Mouse (Mus musculus) retina, postnatal 7 days (tissue): ENCODE data around the gene Sept12.

Experiments
- DNase-seq: peaks from one replicate; pipeline ENCODE4 v3.0.0-alpha.2; 2012; ENCODE audit warnings: low read depth, low spot score

Sept12 gene

DNA sequence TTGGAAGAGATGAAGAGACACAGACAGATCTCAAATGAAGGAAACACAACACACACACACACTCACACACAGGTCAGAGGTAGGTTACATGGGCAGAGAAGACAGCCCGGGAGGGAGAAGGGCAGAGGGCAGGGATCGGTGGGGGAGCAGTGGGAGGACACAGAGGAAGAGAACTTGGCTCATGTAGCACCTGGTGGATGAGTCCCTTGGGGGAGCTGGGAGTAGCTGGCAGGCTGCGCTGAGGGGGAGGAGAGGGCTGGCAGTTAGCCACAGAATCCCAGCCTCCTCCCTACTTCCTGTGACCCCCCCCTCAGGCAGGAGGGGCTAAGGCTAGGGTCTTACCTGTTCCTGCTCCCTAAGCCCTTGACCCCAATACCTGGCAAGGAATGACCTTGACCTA lies at the start of gene Sept12:
Gene Sept12, minus strand, starts transcription at position 300 of the 400 bp plus-strand sequence.
- no peak for DNase-seq

GRCm38 (mm10) chr16:5045322-5045721 lies 47.7 kb upstream of the Sept12 start:
- DNase-seq, result no peak

DNA sequence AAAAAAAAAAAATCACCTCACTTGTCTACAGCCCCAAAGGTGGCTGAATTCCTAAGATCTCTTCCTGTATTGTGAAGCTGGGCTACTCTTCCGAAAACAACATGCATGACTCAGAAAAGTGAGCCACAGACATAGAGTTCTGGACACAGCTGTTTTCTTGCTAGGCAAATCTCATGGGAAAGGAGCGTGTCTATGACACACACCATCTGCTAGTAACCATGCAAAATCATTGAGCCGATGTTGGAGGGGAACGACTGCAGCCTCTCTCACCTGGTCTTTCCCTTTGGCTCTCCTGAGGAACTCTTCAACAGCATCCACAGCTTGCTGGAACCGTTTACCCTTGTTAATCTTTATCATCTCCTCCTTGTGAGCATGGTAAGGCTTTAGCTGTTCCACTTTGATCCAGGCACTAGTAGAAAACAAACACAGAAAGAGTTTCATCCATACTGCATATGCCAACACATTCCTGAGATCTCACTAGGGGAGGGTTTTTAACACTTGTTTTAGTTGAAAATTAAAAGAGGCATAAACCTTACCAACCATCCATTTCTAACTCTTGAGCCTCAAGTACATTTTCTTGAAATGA lies 39.1 kb upstream of the Sept12 start:
- no peak for DNase-seq

- no peak for DNase-seq
Measured at GRCm38 (mm10) chr16:5035591-5035990, 37.9 kb upstream of the Sept12 start.

DNA sequence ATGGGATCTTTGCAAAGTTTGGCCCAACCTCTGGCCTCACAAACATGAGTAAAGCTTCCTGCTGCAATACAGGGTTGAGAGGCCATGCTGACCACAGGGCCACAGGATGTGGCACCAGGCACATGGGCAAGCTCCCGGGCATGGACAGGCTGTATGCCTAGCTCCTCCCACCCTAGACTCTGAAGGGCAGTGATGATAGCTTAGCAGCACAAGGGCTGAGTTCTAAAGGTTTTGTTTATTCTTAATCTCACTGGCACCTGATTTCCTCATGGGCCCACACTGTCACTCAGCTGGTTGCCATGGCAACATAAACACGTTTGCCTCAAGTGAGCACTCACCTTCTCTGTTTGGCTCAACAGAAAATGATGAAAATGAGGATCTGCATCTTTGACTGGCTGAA lies 32.2 kb upstream of the Sept12 start:
- no peak for DNase-seq

GRCm38 (mm10) chr16:5024021-5024420 lies 26.4 kb upstream of the Sept12 start:
- DNase-seq, result no peak

DNA sequence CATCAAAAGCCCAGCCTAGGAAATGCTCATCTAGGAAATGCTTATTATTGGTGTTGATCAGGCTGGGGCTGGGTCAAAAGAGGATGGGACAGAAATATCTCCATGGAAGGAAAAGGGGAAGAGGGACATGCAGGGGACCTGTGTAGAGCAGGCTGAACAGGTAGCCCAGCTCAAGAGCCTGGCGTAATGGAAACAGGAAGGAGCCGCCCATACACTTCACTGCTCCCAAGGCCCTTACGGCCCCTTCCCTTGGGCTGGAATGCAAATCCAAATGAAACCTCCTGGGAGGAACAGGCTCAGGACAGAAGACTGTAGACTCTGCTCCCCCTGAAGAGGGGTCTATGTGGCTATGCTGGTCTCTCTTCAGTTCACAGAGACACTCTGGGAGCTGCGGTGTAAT lies 16.9 kb upstream of the Sept12 start:
- no peak for DNase-seq

DNA sequence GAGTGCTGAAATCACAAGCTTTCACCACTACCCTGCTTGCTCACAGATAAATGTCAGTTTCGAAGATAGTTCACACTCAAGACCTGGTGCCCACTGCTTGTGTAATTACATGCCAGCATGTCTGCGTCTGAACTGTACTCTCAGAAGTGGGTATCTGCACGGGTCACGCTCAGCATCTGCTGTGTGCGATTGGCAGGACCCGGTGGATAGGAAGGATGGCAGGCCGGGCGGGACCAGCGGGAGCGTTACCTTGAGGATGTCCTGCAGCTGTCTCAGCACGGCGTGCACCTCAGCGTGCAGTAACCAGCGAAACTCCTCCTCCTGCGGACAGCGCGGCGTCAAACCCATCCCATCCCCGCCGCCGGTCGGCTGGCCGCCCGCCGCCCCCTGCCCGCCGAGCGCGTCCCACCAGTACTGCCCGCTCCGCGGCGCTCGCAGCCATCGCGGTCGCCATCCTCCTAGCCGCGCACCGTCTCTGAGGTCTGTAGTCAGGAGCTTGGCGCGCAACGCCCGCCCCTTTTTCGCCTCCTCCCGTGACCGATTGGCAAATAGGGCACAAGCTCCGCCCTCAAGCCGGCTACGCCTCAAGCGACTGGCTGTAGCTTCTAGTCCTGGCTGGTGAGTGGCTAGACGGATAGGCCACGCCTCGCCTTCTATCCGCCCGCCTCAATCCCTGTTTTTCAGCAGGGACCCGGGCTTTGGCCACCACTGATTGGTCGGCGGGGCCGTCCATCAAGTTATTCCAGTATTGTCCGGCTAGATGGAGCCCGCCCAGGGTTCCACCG lies 15.6 kb upstream of the Sept12 start, which contains the start of gene Rogdi:
Gene Rogdi, minus strand, starts transcription at position 500 of the 785 bp plus-strand sequence.
- DNase-seq, result peak; percentile 99

DNA sequence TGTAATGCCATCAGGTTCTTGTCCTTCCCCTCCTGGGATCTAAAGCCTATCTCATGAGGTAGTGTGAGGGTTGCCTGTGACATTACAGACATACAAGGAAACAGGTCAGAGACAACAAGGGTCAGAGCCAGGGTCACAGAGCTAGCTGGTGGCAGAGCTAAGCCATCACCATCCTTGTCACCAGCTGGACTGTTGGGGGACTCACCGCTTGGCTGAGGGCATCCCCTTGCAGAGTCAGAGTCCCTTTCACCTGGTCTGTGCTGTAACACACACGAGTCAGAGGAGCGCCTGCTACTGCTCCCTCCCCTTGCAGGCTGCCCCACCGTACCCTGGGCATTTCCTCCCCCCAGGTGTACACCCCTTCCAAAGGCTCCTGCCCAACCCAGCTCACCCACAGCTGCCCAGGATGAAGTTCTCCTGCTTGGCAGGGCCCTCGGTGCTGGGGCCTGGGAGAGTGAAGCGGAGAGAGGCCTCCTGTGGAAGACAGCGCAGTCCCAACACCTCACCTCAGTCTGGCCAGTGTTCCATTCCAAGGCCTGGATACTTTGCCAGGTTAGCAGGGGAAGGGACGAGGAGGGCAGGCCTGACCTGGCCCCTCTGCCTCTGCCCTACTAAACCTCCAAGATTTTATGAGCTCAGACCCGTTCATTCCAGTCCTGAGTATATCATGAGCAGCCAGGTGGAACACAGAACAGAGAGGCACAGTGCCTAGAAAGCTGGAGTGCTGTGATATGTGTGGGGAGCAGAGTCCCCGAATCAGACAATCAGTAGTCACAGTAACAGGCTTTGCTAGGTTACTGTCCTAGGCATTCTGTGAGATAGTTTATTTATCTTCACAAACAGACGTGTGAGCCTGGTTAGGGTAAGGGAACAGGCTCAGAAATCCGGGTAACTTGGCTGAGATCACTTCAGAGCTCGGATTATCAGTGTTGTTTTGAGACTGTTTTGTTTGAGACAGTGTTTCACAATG lies 14.7 kb upstream of the Sept12 start:
- DNase-seq, result no peak

- no peak for DNase-seq
Measured at GRCm38 (mm10) chr16:5011285-5011684, 13.6 kb upstream of the Sept12 start.

GRCm38 (mm10) chr16:5010371-5010935 lies 12.8 kb upstream of the Sept12 start:
- DNase-seq, result peak; percentile 13

GRCm38 (mm10) chr16:5008076-5008475 lies 10.4 kb upstream of the Sept12 start:
- no peak for DNase-seq

- no peak for DNase-seq
Measured at GRCm38 (mm10) chr16:5007492-5007891, 9.8 kb upstream of the Sept12 start.

GRCm38 (mm10) chr16:5007067-5007466 lies 9.4 kb upstream of the Sept12 start, which contains the start of gene Smim22:
Gene Smim22 (plus strand): TSS chr16:5007288.
- no peak for DNase-seq

GRCm38 (mm10) chr16:5000611-5001010 lies 3.0 kb upstream of the Sept12 start:
- DNase-seq, result no peak

DNA sequence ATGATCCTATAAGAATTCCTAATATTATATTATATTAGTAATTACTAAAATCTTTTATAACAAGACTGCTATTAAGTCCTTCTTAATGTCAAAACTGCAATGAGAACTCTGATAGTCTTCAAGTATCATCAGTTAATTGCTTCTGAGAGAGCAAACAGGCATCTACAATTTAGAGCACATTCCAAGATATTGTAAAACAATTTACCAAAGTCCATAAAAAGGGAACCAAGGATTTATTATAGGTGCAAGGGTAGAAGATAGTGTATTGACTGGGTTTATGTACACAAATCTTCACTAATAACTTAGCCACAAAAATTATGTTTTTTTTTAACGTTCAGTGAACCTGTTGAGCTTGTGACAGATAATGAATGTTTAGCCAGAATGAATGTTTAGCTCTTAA lies 1.3 kb upstream of the Sept12 start:
- DNase-seq, result no peak

GRCm38 (mm10) chr16:4993276-4993675 lies 4.4 kb downstream of the Sept12 start:
- no peak for DNase-seq

- no peak for DNase-seq
Measured at GRCm38 (mm10) chr16:4984717-4985116, 12.9 kb downstream of the Sept12 start.

DNA sequence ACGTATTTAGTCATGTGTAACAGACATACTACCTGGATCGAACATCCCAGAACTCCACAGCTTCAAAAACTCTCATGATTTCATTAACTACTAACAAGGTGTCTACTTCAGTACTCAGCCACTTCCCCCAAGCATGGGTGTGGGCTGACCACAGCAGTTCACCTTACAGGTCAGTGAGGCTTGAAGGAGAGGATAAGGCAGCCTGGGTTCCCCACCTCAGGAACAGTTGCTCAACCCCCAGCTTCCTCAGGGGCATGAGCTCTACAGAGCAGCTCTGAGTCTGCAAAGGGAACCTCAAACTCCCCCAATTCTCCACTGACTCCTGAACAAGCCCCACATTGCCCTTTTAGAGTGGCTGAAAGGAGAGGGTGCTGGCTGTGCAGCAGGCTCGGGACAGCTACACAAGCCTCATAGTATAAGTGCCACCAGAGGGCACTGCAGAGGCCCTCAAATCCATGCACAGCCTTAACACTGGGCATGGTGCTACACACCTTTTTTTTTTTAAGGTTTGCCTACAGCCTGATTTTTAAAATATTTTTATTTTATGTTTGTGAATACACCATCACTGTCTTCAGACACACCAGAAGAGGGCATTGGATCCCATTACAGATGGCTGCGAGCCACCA lies 17.8 kb downstream of the Sept12 start:
- peak; percentile 28 for DNase-seq

DNA sequence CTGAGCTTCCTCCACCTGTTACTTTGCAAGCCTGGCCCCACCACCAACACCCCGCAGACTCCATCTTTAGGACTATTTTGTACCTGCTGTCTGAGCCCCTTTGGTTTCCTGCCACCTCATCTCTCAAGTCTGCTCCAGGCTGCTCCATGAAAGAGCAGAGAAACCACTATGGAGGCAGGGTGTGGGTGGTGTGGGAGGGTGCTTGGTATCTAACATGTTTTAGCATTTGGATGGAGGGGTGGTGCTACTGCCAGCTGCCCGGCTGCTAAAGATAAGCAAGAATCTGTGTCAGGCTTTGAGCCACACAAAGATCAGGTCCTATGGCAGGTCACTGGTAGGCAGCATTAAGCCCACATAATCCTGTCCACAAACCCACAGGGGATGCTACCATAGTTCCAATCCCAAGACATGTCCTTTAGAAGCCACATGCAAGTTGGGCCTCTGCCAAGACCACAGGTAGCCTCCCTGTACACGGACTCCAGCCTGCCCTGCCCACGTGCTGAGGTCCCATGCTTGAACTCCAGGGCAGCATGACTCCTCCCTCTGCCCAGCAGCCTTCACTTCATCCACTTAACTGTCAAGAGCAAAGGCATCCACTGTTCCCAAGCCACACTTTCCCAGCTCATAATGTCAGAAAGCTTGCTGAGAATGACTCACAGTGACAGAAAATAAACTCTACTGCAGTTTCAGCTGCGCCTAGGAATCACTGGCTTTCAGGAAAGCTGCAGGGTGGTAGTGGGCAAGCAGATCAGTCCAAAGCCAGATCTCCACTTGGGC lies 19.2 kb downstream of the Sept12 start:
- no peak for DNase-seq
